Mouse (Mus musculus): ENCODE data around the gene Zfp831.

Zfp831 gene

DNA sequence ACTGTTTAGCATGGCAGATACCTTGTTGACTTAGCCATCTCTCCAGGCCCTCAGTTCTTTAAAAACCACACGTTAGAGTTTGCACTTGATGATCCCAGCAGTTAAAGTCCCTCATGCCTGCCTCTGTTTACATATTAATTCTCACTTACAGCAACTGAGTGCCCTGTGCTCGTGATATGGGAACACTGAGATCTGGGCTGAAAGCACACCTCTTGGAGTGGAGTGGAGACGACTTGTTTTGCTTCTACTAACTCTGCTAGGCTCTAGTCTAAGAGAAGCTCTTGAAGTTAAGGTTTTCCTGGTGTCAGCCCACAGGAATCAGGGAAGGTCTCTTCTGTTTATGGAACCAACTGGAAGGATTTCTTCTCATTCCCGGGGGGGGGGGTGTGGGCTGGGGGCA lies 9.5 kb downstream of the Zfp831 start:
- no peak for DNase-seq (ENCODE audit: low spot score)

GRCm38 (mm10) chr2:174655341-174655740 lies 12.0 kb downstream of the Zfp831 start:
- no peak for DNase-seq (ENCODE audit: low spot score)

DNA sequence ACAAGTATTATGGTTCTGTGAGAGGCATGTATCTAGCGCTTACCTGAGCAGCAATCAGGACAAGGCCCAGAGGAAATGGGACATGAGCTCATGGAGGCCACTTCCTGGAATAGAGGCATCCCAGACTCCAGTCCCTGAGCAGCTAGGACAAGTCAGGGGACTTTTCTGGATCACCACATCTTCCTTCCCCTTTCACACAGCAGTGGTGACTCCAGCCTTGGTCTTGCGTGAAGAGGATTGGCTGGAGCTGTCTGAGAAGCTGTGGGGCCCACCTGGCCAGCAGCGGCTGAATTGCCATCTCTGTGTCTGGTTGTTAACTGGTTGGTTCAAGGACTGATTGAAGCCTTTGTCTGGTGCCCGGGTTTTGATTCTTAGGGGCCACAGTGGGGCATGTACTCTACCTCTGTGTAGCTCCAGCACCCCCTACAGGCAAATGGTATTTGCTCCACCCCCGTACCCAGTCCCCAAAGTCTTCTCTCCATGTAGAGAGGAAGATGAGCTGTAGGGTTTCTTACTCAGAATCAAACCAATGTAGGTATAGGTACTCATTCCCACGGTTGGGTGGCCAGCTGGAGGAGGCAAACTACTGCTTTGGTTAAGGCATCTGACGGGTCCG lies 15.0 kb downstream of the Zfp831 start:
- DNase-seq (ENCODE audit: low spot score): no peak

- DNase-seq (ENCODE audit: low spot score): no peak
Measured at GRCm38 (mm10) chr2:174659874-174660273, 16.5 kb downstream of the Zfp831 start.

- DNase-seq (ENCODE audit: low spot score): peak; percentile 21
Measured at GRCm38 (mm10) chr2:174660321-174660720, 17.0 kb downstream of the Zfp831 start.

- no peak for DNase-seq (ENCODE audit: low spot score)
Measured at GRCm38 (mm10) chr2:174661436-174662171, 18.3 kb downstream of the Zfp831 start.

GRCm38 (mm10) chr2:174662593-174662992 lies 19.3 kb downstream of the Zfp831 start:
- DNase-seq (ENCODE audit: low spot score): no peak

DNA sequence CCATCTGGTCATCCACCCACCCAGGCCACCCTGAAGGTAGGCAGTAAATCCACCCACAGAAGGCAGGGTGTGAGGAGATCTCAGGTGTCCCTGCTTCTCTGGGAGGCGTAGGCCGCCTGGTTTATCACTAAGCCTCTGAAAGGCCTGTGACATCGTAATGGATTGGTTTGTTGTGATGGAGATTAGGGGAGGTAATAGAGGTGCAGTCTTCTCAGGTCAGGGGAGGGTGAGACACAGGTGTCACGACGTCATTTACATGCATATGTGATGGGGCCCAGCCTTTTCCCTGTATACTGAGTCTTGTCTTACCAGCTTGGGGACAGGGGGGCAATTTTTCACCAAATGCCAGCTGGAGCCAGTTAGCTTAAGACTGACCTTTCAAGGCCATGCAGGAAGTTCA lies 22.1 kb downstream of the Zfp831 start:
- no peak for DNase-seq (ENCODE audit: low spot score)

- no peak for DNase-seq (ENCODE audit: low spot score)
Measured at GRCm38 (mm10) chr2:174668806-174669205, 25.5 kb downstream of the Zfp831 start.

DNA sequence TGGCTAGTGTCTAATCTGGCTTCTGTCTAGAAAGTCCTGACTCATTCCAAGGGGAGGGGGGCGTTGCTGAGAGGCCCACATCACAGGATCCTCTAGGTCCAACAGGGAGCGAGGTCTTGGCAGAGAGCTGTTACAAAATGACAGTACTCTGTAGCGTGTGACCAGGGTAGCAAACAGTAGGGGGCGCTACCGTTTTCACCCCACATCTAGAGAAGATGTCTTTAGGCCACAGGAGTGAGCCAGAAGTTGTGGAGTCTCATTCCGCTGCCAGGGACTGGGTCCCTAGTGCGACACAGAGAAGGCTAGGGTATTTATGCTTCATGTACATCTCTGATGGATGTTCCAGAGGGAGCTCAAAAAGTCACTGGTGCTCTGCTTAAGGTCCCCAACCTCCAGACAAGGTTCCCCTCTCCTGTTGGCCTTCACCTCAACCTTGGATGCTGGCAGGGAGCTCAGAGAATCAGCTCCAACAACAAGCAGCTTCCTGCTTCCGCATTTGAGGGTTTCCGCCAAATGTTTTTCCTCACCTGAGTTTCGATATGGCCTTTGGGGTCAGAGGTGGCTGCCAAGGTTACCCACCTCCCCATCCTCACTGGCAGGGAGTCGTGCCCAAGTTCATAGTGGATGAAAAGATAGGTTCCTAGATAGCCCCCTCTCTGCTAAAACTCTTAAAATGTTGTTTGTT lies 29.3 kb downstream of the Zfp831 start:
- DNase-seq (ENCODE audit: low spot score): no peak

- DNase-seq (ENCODE audit: low spot score): peak; percentile 78
Measured at GRCm38 (mm10) chr2:174673592-174674286, 30.4 kb downstream of the Zfp831 start.

- no peak for DNase-seq (ENCODE audit: low spot score)
Measured at GRCm38 (mm10) chr2:174674287-174675045, 31.1 kb downstream of the Zfp831 start.

- DNase-seq (ENCODE audit: low spot score): peak; percentile 51
Measured at GRCm38 (mm10) chr2:174675642-174676041, 32.3 kb downstream of the Zfp831 start.

DNA sequence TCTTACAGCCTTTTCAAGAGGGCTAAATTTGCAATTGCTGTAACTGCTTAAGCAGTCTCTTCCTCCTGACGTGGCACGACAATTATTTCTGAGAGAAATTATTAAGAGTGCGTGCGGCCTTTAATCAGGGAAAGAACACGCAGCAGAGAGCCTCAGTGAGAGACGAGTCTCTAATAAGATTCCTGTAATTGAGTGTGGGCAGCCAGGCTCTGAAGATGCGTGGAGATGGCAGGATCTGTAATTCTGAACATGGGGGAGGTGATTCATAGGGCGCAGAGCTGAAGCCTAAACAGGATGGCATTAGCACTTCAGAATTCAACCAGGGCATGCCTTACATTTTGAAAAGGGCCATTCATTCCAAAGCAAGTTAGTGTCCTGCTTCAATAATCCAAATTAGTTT lies 58.0 kb downstream of the Zfp831 start:
- DNase-seq (ENCODE audit: low spot score): no peak

DNA sequence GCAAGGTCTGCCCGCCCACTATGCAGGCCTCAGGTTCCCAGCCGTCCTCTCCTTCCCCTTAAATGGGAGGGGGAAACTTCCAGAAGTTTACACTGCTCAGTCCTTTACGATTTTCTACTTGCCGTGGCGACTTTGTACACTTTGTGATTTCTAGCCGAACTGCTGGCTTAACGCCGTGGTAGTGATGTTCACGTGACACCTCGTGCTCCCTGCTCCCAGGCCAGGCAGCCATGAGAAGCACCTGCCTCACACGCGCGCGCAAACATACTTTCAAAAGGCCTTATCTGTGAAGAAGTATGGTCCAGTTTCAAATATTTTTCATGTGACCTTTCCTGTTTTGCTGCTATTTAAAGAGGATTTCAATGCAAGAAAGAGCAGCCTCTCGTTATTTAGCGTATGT lies 63.8 kb downstream of the Zfp831 start:
- no peak for DNase-seq (ENCODE audit: low spot score)

DNA sequence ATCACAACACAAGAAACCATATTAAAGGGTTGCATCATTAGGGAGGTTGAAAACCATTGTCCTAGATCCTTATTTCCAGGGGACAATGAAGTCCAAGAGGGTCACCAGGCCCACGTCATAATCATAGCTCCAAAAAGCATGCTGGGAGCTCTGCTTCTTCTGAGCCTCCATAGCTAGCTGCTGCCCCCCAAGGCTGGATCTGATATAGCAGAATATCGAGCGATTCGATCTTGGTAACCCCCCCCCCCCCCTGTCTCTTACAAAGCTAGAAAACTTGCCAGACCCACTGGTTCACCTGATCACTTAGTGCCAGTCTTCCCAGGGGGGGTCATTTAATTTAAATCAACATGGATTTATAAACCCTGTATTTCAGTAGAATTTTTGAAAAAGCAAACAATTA lies 65.3 kb downstream of the Zfp831 start:
- no peak for DNase-seq (ENCODE audit: low spot score)

GRCm38 (mm10) chr2:174710185-174710584 lies 66.9 kb downstream of the Zfp831 start:
- no peak for DNase-seq (ENCODE audit: low spot score)

DNA sequence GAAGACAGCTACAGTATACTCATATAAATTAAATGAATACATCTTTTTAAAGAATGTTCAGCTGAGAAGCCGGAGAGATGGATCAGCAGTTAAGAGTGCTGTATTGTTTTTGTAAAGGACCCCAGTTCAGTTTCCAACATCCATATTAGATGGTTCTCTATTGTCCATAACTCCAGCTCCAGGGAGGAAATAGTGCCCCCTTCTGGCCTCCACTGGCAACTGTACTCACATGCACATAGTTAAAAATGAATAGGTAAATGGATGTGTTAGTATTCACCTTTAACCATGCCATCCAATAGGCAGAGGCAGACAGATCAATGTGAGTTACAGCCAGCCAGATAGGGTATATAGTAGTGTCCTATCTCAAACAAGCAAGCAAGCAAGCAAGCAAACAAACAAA lies 68.7 kb downstream of the Zfp831 start:
- DNase-seq (ENCODE audit: low spot score): no peak

DNA sequence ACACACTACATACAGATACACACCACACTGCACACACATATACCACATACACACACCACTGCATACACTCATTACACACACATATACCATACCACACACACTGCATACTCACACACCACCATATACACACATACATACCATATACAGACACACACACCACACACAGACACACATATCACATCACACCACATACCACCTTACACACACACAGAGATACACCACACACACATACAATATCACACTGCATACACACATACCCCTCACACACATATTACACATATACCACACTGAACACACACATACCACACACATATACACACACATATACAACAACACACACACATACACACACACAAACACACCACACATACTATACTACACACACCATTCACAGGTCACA lies 72.6 kb downstream of the Zfp831 start:
- no peak for DNase-seq (ENCODE audit: low spot score)

- DNase-seq (ENCODE audit: low spot score): no peak
Measured at GRCm38 (mm10) chr2:174717857-174718256, 74.5 kb downstream of the Zfp831 start.

DNA sequence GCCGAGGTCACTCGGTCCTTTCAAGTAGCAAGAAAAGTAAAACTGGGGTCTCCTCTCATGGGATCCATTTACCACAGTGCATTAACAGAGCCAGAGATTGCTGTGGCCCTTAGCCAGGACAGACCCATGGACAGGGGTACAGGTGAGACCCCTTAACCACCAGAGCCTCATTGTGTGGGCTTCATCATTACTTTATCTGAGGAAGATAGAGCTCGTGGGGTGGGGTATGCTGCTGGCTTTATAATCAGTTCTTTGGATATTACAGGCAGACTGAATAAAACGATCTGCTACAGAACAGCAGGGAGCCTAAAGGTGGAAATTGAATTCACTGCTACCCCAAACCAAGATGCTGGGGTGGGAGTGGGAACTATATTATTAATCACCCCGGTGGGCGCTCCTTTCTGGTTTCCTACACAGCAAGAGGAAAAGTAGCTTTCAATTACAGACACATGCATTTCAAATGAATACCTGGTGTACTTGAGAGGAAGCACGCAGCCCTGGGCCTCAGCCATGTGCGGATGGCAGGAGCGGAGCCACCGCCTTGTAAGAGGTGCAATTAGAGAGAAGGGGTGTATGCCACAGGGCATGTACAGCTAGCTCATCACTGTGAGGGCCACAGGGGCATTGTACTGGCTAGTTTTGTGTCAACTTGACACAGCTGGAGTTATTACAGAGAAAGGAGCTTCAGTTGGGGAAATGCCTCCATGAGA lies 83.9 kb downstream of the Zfp831 start:
- DNase-seq (ENCODE audit: low spot score): no peak
